Mouse (Mus musculus): ENCODE measurements at regions not wholly inside any gene's neighbourhood (a gene's known extent, or its start where the extent isn't known, plus 50 kb on each side); places are given as distances from the start of the nearest gene placed in this dataset.

DNA sequence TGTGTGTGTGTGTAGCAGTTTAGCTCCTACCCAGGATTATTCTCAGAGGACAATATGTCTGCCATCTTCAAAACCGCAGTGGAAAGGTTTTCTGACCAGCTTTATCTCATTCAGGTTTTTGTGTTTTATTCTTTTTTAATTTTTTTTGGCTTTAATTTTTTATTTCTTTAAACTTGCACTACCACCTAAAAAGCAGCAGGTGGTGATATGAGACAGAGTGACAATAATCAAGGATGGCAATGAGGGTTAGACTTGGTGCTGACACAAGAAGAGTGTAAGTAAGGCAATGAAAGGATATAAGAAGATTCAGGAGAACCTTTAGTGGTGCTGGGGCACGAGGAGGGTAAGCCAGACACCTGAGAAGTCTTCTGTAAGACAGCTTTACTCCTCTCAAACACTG lies 62.4 kb upstream of the Fbxw17 start:
- H3K9me3 ChIP-seq (ENCODE audit: control insufficient read depth, insufficient read depth, low read depth, low read length), result no peaks in the 10 kb centered on the region
- no peaks in the 10 kb centered on the region for H3K36me3 ChIP-seq (ENCODE audit: control insufficient read depth, insufficient read depth, low read length, poor library complexity, severe bottlenecking)
- H3K27ac ChIP-seq (ENCODE audit: insufficient read depth, low read depth, low read length, poor library complexity, severe bottlenecking), result no peak overlapping the region
- TF ChIP-seq ZNF384 (IDR thresholded peaks at IDR 0.05; ENCODE audit: low read depth, low read length) (no peak), ZC3H11A (IDR thresholded peaks at IDR 0.05; ENCODE audit: borderline replicate concordance, low read depth, low read length) (peak; percentile 63; the same call in 1 of the 2 replicates)
- no peak overlapping the region for H3K4me3 ChIP-seq (ENCODE audit: insufficient read depth in 1 of 2, low read depth in 1 of 2, low read length in 2 of 2, poor library complexity in 1 of 2, severe bottlenecking in 1 of 2)
- DNase-seq (ENCODE audit: low read depth, low spot score), result no peak
- H3K4me1 ChIP-seq (ENCODE audit: control insufficient read depth in 2 of 2, insufficient read depth in 2 of 2, low read length in 2 of 2, poor library complexity in 1 of 2), result no peaks in the 10 kb centered on the region
- in situ Hi-C loops (cut with MboI; ENCODE audit: low sequenced_read_pairs in 2 of 2, unreplicated experiment in 2 of 2), result no loop called here
- no peak overlapping the region for H3K9ac ChIP-seq (ENCODE audit: insufficient read depth, low read depth, low read length, poor library complexity, severe bottlenecking)

GRCm38 (mm10) chr13:50359536-50359935 lies 58.1 kb upstream of the Fbxw17 start:
- Histone ChIP-seq H3K9ac (ENCODE audit: insufficient read depth, low read depth, low read length, poor library complexity, severe bottlenecking) (no peak overlapping the region), H3K4me3 (ENCODE audit: insufficient read depth in 1 of 2, low read depth in 1 of 2, low read length in 2 of 2, poor library complexity in 1 of 2, severe bottlenecking in 1 of 2) (no peak overlapping the region), H3K4me1 (ENCODE audit: control insufficient read depth in 2 of 2, insufficient read depth in 2 of 2, low read length in 2 of 2, poor library complexity in 1 of 2) (no peaks in the 10 kb centered on the region), H3K27ac (ENCODE audit: insufficient read depth, low read depth, low read length, poor library complexity, severe bottlenecking) (no peak overlapping the region), H3K9me3 (ENCODE audit: control insufficient read depth, insufficient read depth, low read depth, low read length) (no peaks in the 10 kb centered on the region), H3K36me3 (ENCODE audit: control insufficient read depth, insufficient read depth, low read length, poor library complexity, severe bottlenecking) (no peaks in the 10 kb centered on the region)
- TF ChIP-seq MAFK (IDR thresholded peaks at IDR 0.05; ENCODE audit: insufficient read depth, low read depth, low read length) (no peak), ZC3H11A (IDR thresholded peaks at IDR 0.05; ENCODE audit: borderline replicate concordance, low read depth, low read length) (no peak), ZNF384 (IDR thresholded peaks at IDR 0.05; ENCODE audit: low read depth, low read length) (no peak), CHD2 (IDR thresholded peaks at IDR 0.05; ENCODE audit: low read depth, low read length) (no peak), HCFC1 (IDR thresholded peaks at IDR 0.05; ENCODE audit: borderline replicate concordance, insufficient read depth, low read length) (no peak)
- no peak for DNase-seq (ENCODE audit: low read depth, low spot score)
- in situ Hi-C loops (cut with MboI; ENCODE audit: low sequenced_read_pairs in 2 of 2, unreplicated experiment in 2 of 2), result no loop called here
